Mouse (Mus musculus): ENCODE measurements at regions not wholly inside any gene's neighbourhood (a gene's known extent, or its start where the extent isn't known, plus 50 kb on each side); places are given as distances from the start of the nearest gene placed in this dataset.

DNA sequence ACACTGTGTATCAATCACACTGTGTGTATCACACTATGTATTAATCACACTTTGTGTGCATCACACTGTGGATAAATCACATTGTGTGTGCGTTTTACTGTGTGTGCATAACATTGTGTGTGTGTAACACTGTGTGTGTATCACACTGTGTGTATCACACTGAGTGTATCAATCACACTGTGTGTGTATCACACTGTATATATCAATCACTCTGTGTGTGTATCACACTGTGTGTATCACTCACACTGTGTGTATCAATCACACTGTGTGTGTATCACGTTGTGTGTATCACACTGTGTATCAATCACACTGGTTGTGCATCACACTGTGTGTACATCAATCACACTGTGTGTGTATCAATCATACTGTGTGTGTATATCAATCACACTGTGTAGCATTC lies 62.8 kb upstream of the Dlx6 start:
- no peak for ATAC-seq (ENCODE audit: insufficient number of reproducible peaks, low FRiP score, low TSS enrichment, low read depth)

DNA sequence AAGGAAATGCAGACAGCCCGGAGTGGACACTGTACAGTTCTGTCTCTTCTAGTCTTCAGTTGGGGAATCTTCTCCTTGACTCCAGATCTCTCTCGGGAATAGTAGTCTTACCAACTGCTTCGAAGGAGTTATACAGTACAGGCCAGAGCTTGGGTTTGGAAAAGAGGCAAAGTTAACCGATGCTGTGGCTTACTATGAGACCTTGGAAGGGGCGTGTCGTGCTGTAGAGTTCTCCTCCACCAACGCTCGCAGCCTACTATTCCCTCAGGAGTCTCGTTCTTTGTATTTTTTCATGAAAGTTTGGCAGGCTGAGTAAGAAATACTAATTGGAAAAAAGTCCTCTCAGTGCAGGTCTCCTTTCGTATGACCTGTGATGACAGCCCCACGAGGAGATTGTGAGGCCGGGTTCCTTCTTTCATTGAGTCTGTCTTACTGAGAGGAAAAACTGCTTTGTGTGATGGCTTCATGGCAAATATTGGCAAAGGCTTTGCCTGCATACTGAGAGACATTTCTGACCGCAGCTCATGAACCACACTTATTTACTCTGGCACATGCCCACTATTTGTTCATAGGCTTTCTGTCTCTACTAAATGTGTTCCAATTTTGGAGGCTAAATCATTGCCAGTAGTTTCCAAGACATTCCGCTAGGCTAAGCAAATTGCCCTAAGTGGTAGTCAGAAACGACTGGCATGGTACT lies 61.4 kb upstream of the Dlx6 start:
- H3K9me3 ChIP-seq (ENCODE audit: control insufficient read depth, low read length): no peaks in the 10 kb centered on the region
- H3K36me3 ChIP-seq (ENCODE audit: control insufficient read depth, insufficient read depth, low read length): no peaks in the 10 kb centered on the region
- no peaks in the 10 kb centered on the region for H3K27me3 ChIP-seq (ENCODE audit: control insufficient read depth, insufficient read depth, low read length)
- DNase-seq (ENCODE audit: low spot score): no peak
- H3K9ac ChIP-seq (ENCODE audit: low read length): no peak overlapping the region
- ATAC-seq (ENCODE audit: insufficient number of reproducible peaks, low FRiP score, low TSS enrichment, low read depth): no peak
- 87% methylated on average over 15 of the region's 15 CpGs for WGBS
- H3K4me3 ChIP-seq (ENCODE audit: low read depth, low read length): no peak overlapping the region
- no peak overlapping the region for H3K4me2 ChIP-seq (ENCODE audit: low read depth, severe bottlenecking)
- H3K4me1 ChIP-seq (ENCODE audit: control insufficient read depth, insufficient read depth, low read length): no peaks in the 10 kb centered on the region
- H3K27ac ChIP-seq (replicated peaks; ENCODE audit: low read depth, low read length): no peak overlapping the region

More for the DNA sequence above, 62.8 kb upstream of the Dlx6 start:
- no peak overlapping the region for H3K27ac ChIP-seq (replicated peaks; ENCODE audit: low read depth, low read length)
- H3K4me1 ChIP-seq (ENCODE audit: control insufficient read depth, insufficient read depth, low read length): no peaks in the 10 kb centered on the region
- H3K4me3 ChIP-seq (ENCODE audit: low read depth, low read length): no peak overlapping the region
- H3K36me3 ChIP-seq (ENCODE audit: control insufficient read depth, insufficient read depth, low read length): no peaks in the 10 kb centered on the region
- H3K9ac ChIP-seq (ENCODE audit: low read length): no peak overlapping the region
- no peak overlapping the region for H3K4me2 ChIP-seq (ENCODE audit: low read depth, severe bottlenecking)
- WGBS: 93% methylated on average over 2 of the region's 2 CpGs
- no peaks in the 10 kb centered on the region for H3K27me3 ChIP-seq (ENCODE audit: control insufficient read depth, insufficient read depth, low read length)
- DNase-seq (ENCODE audit: low spot score): no peak
- H3K9me3 ChIP-seq (ENCODE audit: control insufficient read depth, low read length): no peaks in the 10 kb centered on the region
